Mouse (Mus musculus): Measurements from ENCODE around the gene Lrrfip1. TPM values are rescaled to one million over a fixed set of nuclear protein-coding genes. Genes with fewer than 3 reads are reported as not detected.
A peak's percentile ranks its signal among the peaks of the same experiment; 100 is the strongest.

The Lrrfip1 gene
- polyA plus RNA-seq, 1 experiment from 2014 or later: 151 TPM

GRCm38 (mm10) chr1:91096490-91096889 is 98.0 kb downstream of the Lrrfip1 start:
- H3K9ac ChIP-seq: no peak overlapping the region

DNA sequence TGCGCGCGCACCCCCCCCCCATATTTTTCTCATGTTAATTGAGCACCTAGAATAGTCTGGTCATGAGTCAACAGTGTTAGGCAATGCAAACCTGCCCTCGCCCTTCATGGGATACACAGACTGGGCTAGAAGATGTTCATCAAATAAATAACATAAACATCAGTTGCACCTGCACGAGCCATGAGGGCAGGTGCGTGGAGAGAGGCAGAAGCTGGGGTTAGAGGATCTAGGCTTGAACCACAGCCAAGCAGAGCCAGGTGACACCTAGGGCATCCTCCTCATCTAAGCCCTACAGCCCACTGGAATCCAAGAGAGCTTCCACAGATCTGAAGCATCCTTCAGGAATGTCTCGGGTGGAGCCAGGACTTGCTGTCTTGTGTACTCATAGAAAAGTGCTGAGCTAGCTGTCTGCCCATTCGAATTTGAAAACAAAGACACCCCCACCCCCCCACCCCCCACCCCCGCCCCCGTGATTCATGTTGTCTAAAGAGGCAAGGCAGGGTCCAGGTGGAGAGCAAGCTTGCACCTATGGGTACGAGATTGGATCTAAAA is 98.8 kb downstream of the Lrrfip1 start:
- Histone ChIP-seq H3K9me3 (replicated peaks) (no peaks in the 10 kb centered on the region), H3K36me3 (peaks cover 45% of the 10 kb centered on the region), H3K27me3 (replicated peaks) (no peaks in the 10 kb centered on the region), H3K9ac (no peak overlapping the region), H3K27ac (ENCODE audit: poor library complexity, severe bottlenecking) (0 out of 2 replicates have a peak overlapping the region, but pooled peaks have one; percentile 77), H3K4me3 (no peak overlapping the region), H3K4me1 (replicated peaks) (peaks cover 55% of the 10 kb centered on the region), H3K4me2 (no peak overlapping the region)
- no peak for ATAC-seq (ENCODE audit: insufficient number of reproducible peaks, low FRiP score)
- 85% methylated on average over 11 of the region's 11 CpGs for WGBS

More at GRCm38 (mm10) chr1:91096490-91096889, 98.0 kb downstream of the Lrrfip1 start:
- no peak for ATAC-seq (ENCODE audit: insufficient number of reproducible peaks, low FRiP score)
- Histone ChIP-seq H3K27ac (ENCODE audit: poor library complexity, severe bottlenecking) (peak overlapping the region; percentile 53; the same call in 1 of the 2 replicates), H3K4me1 (replicated peaks) (peaks cover 64% of the 10 kb centered on the region), H3K9me3 (replicated peaks) (no peaks in the 10 kb centered on the region), H3K27me3 (replicated peaks) (no peaks in the 10 kb centered on the region), H3K4me3 (no peak overlapping the region), H3K36me3 (peaks cover 40% of the 10 kb centered on the region), H3K4me2 (no peak overlapping the region)
- WGBS: 62% methylated on average over 5 of the region's 5 CpGs

- peaks cover 55% of the 10 kb centered on the region for H3K36me3 ChIP-seq
- H3K9ac ChIP-seq: peak overlapping the region; percentile 40; the same call in 1 of the 2 replicates
- peak overlapping the region; percentile 77 for H3K27ac ChIP-seq (ENCODE audit: poor library complexity, severe bottlenecking)
- WGBS: 10% methylated on average over 6 of the region's 6 CpGs
- H3K4me1 ChIP-seq (replicated peaks): peaks cover 56% of the 10 kb centered on the region
- no peaks in the 10 kb centered on the region for H3K9me3 ChIP-seq (replicated peaks)
- no peak overlapping the region for H3K4me3 ChIP-seq
- peak; percentile 78 for ATAC-seq (ENCODE audit: insufficient number of reproducible peaks, low FRiP score)
- no peak overlapping the region for H3K4me2 ChIP-seq
- no peaks in the 10 kb centered on the region for H3K27me3 ChIP-seq (replicated peaks)
These were observed 100.3 kb downstream of the Lrrfip1 start for GRCm38 (mm10) chr1:91098887-91099286.

- no peak for ATAC-seq (ENCODE audit: insufficient number of reproducible peaks, low FRiP score)
- WGBS: 76% methylated on average over 11 of the region's 11 CpGs
- no peaks in the 10 kb centered on the region for H3K27me3 ChIP-seq (replicated peaks)
These were observed 103.3 kb downstream of the Lrrfip1 start for GRCm38 (mm10) chr1:91101709-91102440.

DNA sequence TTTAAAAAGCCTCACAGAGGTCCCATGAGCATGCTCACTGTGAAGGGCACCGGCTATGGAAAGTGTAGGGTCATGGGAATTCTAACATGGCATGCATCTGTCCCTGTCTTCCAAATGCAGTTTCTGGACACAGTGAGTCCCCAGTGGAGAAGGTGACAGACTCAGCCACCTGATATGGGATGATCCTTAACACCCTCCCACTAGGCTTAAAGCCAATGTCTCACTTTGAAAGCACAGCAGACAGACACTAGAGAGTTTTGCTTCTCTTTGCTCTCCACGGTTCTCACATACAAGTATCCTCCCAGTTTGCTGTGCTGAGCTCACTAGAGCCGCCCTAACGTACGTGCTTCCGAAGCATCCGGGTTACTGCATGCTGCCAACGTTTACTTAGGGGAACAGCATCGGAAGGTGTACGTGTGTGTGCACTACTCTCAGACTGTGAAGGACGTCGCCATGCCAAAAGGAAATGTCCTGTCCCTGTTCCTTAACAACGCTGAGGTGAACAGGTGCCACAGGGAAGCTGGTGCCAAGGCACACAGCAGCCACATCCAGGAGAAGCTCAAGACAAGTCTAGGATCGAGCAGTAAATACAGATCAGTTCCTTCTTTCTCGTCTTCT is 104.9 kb downstream of the Lrrfip1 start:
- Histone ChIP-seq H3K27me3 (replicated peaks) (no peaks in the 10 kb centered on the region), H3K27ac (ENCODE audit: poor library complexity, severe bottlenecking) (no peak overlapping the region), H3K4me3 (no peak overlapping the region), H3K36me3 (peaks cover 75% of the 10 kb centered on the region), H3K4me1 (replicated peaks) (peaks cover 33% of the 10 kb centered on the region), H3K4me2 (no peak overlapping the region), H3K9ac (no peak overlapping the region), H3K9me3 (replicated peaks) (no peaks in the 10 kb centered on the region)
- no peak for ATAC-seq (ENCODE audit: insufficient number of reproducible peaks, low FRiP score)
- WGBS: 86% methylated on average over 15 of the region's 15 CpGs

More at GRCm38 (mm10) chr1:91101709-91102440, 103.3 kb downstream of the Lrrfip1 start:
- Histone ChIP-seq H3K4me2 (no peak overlapping the region), H3K36me3 (peaks cover 69% of the 10 kb centered on the region), H3K4me1 (replicated peaks) (peaks cover 32% of the 10 kb centered on the region), H3K27ac (ENCODE audit: poor library complexity, severe bottlenecking) (peak overlapping the region; percentile 36; the same call in 1 of the 2 replicates), H3K9ac (no peak overlapping the region), H3K9me3 (replicated peaks) (no peaks in the 10 kb centered on the region), H3K4me3 (no peak overlapping the region)

DNA sequence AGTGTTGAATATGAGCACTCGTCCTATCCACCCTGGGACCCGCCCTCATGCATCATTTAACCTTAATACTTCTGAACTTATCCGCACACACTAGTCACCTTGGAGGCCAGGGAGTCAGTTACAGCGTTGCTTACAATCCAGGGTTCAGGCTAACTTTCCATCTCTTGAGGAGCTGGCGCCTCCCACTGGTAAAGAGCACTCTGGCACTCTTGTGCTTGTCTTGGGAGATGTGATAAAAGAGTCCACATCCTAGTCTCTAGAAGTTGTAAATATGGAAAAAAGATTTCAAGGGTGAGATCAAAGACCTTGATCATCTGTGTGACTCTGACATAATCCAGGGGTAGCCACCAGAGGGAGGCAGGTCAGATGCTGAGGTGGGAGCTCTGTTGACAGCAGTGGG is 109.0 kb downstream of the Lrrfip1 start:
- no peaks in the 10 kb centered on the region for H3K9me3 ChIP-seq (replicated peaks)
- H3K4me2 ChIP-seq: no peak overlapping the region
- no peaks in the 10 kb centered on the region for H3K27me3 ChIP-seq (replicated peaks)
- ATAC-seq (ENCODE audit: insufficient number of reproducible peaks, low FRiP score): no peak
- H3K9ac ChIP-seq: no peak overlapping the region; the same call in 1 of the 2 replicates
- 59% methylated on average over 5 of the region's 5 CpGs for WGBS
- peaks cover 54% of the 10 kb centered on the region for H3K4me1 ChIP-seq (replicated peaks)
- H3K4me3 ChIP-seq: no peak overlapping the region
- peak overlapping the region; percentile 89; the same call in 1 of the 2 replicates for H3K27ac ChIP-seq (ENCODE audit: poor library complexity, severe bottlenecking)
- peaks cover 74% of the 10 kb centered on the region for H3K36me3 ChIP-seq

- ATAC-seq (ENCODE audit: insufficient number of reproducible peaks, low FRiP score): peak; percentile 75
- peak overlapping the region; percentile 18 for H3K4me2 ChIP-seq
- WGBS: 11% methylated on average over 4 of the region's 4 CpGs
These were observed 110.8 kb downstream of the Lrrfip1 start for GRCm38 (mm10) chr1:91109302-91109701.

DNA sequence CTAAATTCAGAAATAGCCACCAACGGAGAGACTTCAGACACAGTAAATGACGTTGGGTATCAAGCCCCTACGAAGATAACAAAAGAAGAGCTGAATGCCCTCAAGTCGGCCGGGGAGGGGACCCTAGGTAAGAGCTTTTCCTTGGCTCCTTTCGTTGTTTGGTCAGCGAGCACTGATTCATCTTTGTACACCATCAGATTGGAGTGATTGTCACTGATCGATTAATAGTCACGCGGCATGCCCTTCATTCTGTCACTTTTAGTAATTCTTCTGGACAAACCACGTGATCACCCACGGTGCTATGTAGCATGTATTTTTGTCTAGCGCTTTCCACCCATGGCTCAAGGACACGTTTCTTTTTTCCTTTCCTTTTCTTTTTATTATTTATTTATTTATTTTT is 113.6 kb downstream of the Lrrfip1 start:
- H3K27me3 ChIP-seq (replicated peaks): no peaks in the 10 kb centered on the region
- no peak for ATAC-seq (ENCODE audit: insufficient number of reproducible peaks, low FRiP score)
- no peak overlapping the region for H3K4me2 ChIP-seq
- WGBS: 90% methylated on average over 14 of the region's 14 CpGs
- peaks cover 68% of the 10 kb centered on the region for H3K36me3 ChIP-seq
- no peak overlapping the region for H3K9ac ChIP-seq
- no peak overlapping the region for H3K27ac ChIP-seq (ENCODE audit: poor library complexity, severe bottlenecking)
- no peaks in the 10 kb centered on the region for H3K9me3 ChIP-seq (replicated peaks)
- peaks cover 38% of the 10 kb centered on the region for H3K4me1 ChIP-seq (replicated peaks)
- no peak overlapping the region for H3K4me3 ChIP-seq

More at GRCm38 (mm10) chr1:91109302-91109701, 110.8 kb downstream of the Lrrfip1 start:
- Histone ChIP-seq H3K9ac (no peak overlapping the region), H3K4me1 (replicated peaks) (peaks cover 44% of the 10 kb centered on the region), H3K36me3 (peaks cover 73% of the 10 kb centered on the region), H3K9me3 (replicated peaks) (no peaks in the 10 kb centered on the region), H3K4me3 (no peak overlapping the region), H3K27me3 (replicated peaks) (no peaks in the 10 kb centered on the region), H3K27ac (ENCODE audit: poor library complexity, severe bottlenecking) (peak overlapping the region; percentile 89)

GRCm38 (mm10) chr1:91112606-91113005 is 114.1 kb downstream of the Lrrfip1 start:
- Histone ChIP-seq H3K4me2 (no peak overlapping the region), H3K9ac (no peak overlapping the region), H3K4me3 (no peak overlapping the region), H3K36me3 (peaks cover 68% of the 10 kb centered on the region), H3K27ac (ENCODE audit: poor library complexity, severe bottlenecking) (no peak overlapping the region), H3K4me1 (replicated peaks) (peaks cover 34% of the 10 kb centered on the region), H3K9me3 (replicated peaks) (no peaks in the 10 kb centered on the region), H3K27me3 (replicated peaks) (no peaks in the 10 kb centered on the region)
- 88% methylated on average over 4 of the region's 4 CpGs for WGBS
- ATAC-seq (ENCODE audit: insufficient number of reproducible peaks, low FRiP score): no peak

DNA sequence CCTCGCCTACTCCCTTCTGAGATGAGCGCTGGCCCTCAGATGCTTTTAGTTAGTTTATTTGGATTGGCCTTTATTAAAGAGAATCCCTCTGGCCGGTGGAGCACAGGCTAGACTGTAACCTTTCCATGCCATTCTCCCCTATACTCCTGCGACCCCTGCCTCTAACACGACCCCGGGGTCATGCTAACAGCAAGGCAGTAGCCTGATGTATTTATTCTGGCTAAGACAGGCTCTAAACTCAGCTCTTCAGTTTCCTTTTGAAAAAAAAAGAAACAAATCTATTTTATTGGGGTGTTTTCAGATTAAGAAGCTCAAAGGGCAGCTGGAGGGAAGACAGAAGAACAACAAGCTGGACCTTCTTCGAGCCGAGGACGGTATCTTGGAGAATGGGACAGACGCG is 123.6 kb downstream of the Lrrfip1 start:
- Histone ChIP-seq H3K4me2 (no peak overlapping the region), H3K9ac (no peak overlapping the region), H3K27me3 (replicated peaks) (no peaks in the 10 kb centered on the region), H3K9me3 (replicated peaks) (no peaks in the 10 kb centered on the region), H3K36me3 (peaks cover 86% of the 10 kb centered on the region), H3K4me3 (no peak overlapping the region), H3K27ac (ENCODE audit: poor library complexity, severe bottlenecking) (no peak overlapping the region), H3K4me1 (replicated peaks) (no peaks in the 10 kb centered on the region)
- ATAC-seq (ENCODE audit: insufficient number of reproducible peaks, low FRiP score): no peak
- 88% methylated on average over 11 of the region's 11 CpGs for WGBS

DNA sequence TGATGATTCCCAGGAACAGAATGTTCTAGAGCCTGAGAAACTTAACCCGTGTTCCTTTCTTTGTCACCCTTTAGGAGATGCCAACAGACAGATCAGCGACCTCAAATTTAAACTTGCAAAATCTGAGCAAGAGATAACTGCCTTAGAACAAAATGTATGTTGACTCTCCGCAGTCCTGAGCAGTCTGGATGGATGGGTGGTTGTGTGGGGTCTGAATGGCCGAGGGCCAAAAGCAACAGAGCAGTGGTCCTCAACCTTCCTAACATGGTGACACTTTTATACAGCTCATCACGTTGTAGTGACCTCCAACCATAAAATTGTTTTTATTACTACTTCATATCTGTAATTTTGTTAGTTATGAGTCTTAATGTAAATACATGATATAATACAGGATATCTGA is 124.5 kb downstream of the Lrrfip1 start:
- H3K9me3 ChIP-seq (replicated peaks): peaks cover 2% of the 10 kb centered on the region; the same call in 1 of the 2 replicates
- H3K36me3 ChIP-seq: peaks cover 87% of the 10 kb centered on the region
- no peak for ATAC-seq (ENCODE audit: insufficient number of reproducible peaks, low FRiP score)
- no peak overlapping the region for H3K4me3 ChIP-seq
- 86% methylated on average over 5 of the region's 5 CpGs for WGBS
- H3K27me3 ChIP-seq (replicated peaks): no peaks in the 10 kb centered on the region
- no peak overlapping the region for H3K4me2 ChIP-seq
- no peak overlapping the region for H3K9ac ChIP-seq
- no peaks in the 10 kb centered on the region for H3K4me1 ChIP-seq (replicated peaks)
- H3K27ac ChIP-seq (ENCODE audit: poor library complexity, severe bottlenecking): no peak overlapping the region

Measured in heart, embryonic 12.5 days (tissue).